Mouse (Mus musculus): ENCODE measurements around the gene Psmc3ip.
A peak's percentile ranks its signal among the peaks of the same experiment; 100 is the strongest.
"Not testable (repeated sequence)": the region's sequence is repeated elsewhere in the genome, so short reads cannot be mapped to it uniquely, and the experiment has no call there.

Gene Psmc3ip

DNA sequence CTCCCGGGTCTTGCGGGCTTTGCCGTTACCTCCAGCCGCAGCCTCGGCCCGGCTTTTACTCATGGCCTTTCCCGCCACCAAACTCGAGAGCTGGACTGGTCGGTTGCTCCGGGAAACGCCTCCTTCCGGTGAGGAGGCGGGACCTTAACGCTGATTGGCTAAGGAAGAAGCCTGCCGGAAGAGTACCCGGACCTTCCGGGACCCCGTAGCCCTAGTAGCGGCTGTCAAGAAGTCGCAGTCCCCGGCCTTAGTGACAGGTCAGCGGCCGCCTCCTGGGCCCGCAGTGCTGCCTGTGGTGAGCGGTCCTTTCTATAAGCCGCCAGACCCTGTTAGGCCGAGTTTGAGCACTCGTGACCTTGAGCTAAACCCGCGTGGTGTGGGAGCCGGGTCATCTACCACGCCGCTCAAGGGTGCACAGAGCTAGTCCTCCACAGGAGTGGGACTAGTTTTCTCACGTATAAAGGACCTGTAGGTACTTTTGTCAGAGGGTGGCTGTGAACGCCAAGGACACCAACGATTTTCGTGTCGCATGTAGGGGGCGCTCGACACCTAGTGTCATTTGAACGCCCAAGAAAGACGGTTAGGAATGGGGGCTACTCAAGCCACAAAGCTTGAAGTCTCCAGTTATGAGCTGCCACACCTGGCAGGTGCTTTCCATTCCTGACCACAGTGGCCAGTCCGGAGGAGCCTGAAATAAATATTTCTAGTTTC, at the start of gene Psmc3ip:
Psmc3ip (minus strand) TSS at position 123 of the 711 bp plus-strand sequence.
- DNase-seq (ENCODE audit: low spot score in 2 of 2), result peak; percentile 89 to 91

DNA sequence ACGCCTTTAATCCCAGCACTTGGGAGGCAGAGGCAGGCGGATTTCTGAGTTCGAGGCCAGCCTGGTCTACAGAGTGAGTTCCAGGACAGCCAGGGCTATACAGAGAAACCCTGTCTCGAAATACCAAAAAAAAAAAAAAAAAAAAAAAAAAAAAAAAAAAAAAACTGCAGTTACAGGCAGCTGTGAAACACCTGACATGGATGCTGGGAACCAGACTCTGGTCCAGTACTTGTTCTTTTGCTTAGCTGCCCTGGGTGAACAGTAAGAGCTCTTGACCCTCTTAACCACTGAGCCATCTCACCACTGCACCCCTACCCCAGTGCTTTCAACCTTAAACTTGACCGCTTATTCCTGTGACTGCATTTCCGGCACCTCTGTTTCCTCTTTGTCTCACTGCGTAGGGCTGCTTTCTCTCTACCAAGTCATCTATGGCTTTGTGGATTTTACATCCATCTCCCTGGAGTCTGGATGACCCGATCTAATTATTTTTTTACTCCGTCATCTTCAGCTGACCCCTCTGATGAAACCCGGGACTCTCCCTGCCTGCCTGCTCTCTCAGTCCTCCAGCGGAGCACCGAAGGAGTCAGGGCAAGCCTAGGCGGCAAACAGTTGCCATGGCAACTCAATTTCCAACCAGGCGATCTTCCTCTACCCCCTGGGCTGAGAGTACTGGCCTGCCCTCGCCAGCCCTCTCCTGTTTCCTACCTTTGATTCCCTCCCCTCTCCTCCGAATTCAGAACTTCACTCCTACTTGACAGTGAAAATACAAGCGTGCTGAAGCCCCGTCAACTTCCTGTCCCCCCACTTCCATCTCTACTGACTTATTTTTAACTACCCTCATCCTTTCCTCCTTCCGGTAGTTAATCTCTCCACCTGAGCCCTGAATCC, 48.3 kb upstream of the Psmc3ip start:
- DNase-seq (ENCODE audit: low spot score in 2 of 2), result no peak

DNA sequence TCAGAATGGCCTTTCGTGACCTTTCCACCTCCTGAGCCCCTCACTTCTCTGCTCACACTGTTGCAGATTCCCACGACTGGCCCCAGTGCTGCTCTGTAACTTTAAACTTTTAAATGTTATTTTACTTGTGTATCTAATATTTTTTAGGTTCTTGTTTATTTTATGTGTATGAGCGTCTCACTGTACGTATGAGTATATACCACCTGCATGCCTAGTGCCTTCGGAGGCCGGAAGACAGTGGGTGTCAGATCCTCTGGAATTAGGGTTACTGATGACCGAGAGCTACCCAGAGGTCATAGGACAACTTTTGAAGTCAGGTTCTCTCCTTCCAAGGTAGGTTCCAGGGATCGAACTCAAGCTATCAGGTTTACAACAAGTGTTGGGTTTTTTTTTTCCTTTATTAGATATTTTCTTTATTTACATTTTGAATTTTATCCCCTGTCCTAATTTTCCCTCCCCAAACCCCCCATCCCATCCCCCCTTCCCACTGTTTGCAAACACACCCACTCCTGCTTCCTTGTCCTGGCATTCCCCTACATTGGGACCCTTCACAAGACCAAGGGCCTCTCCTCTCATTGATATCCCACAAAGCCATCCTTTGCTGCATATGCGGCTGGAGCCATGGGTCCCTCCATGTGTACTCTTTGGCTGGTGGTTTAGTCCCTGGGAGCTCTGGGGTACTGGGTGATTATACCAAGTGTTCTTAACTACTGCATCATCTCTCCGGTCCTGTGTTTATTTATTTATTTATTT, 47.2 kb upstream of the Psmc3ip start:
- no peak for DNase-seq (ENCODE audit: low spot score in 2 of 2)

DNA sequence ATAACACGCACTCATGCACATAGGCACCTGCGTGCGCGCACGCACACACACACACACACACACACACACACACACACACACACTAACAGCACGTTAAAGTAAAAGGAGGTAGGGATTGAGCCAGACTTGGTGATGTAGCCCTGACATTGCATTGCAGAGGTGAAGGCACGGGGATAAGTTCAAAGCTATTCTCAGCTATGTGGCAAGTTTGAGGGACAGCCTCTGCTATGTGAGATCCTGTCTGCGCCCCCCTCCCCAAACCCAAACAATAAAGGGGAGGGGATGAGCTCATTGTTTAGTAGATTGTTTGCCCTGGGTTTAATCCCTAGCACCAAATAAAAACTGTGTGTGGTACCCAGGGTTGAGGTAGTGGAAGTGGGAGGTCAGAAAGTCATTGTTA, 45.9 kb upstream of the Psmc3ip start:
- no peak for DNase-seq (ENCODE audit: low spot score in 2 of 2)

DNA sequence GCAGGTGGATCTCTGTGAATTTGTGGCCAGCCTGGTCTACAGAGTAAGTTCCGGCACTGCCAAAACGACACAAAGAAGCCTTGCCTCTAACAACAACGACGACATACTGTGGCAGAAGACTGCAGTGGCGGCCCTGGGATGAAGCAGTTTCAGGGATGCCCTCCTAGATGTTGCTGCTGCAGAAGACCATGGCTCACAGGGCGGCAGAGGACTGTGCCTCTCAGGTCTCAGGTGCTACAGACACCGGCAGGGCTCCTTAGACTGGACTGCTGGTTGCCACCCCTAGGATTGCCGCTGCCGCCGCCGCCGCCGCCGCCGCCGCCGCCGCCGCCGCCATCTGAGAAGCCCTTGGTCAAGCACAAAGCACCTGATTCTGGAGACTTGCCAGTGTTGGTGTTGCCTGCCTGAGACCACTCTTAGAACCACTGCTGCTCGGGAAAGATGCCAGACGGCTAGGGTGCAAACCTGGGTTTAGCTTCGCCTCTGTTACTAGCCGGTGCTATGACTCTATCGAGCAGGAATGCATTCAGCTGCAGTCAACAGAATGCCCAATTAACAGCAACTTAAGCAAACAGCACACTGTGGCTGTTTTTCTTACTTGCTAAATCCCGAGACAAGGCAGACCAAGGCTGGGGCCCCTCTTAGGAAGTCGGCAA, 45.1 kb upstream of the Psmc3ip start:
- DNase-seq (ENCODE audit: low spot score in 2 of 2), result peak in 1 of 2 experiments; percentile 38

DNA sequence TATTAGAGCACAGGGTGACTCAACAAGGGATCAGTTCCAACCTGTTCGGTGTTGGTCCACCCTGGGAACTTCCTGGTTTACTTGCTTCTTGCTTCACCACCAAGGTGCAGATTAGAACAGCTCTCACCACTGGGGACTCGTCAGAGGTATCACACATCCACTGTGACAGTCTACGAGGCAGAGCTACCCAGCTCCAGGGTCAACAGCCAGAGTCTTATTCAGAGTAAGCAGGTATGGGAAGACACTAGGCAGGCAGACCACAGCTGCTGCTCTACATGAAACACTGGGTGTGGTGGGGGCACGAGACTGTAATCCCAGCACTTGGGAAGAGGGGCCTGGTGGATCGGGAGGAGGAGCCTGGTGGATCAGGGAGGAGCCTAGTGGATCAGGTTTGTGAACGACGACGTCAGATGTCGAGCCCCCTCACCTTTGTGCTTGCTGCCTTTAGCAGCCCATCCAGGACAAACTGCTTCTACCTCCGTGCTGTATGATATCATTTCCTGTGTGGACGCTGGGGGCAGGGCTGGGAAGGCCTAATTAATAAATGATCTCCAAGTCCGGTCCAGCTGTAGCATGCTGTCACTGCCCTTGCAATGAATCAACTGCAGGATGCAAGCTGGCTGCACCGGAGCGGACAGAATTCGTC, 43.4 kb upstream of the Psmc3ip start:
- peak; percentile 55 for DNase-seq (ENCODE audit: low spot score in 2 of 2)

DNA sequence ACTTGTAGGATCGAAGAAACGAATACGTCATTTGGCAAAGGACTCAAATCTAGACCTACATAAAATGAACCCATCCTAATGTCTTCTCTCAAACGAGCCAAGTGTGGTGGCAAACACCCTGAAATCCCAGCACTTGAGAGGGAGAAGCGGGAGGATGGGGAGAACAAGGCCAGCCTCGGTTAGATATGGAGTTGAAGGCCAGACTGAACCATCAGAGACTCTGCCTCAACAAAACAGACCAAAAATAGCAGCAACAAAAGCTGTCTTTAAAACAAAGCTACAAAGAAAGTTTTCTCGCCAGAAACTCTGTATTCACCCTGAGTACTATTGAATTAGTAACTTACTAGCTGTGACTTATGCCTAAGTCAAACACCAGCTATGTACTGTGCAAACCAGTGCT, 41.8 kb upstream of the Psmc3ip start:
- DNase-seq (ENCODE audit: low spot score in 2 of 2), result no peak

DNA sequence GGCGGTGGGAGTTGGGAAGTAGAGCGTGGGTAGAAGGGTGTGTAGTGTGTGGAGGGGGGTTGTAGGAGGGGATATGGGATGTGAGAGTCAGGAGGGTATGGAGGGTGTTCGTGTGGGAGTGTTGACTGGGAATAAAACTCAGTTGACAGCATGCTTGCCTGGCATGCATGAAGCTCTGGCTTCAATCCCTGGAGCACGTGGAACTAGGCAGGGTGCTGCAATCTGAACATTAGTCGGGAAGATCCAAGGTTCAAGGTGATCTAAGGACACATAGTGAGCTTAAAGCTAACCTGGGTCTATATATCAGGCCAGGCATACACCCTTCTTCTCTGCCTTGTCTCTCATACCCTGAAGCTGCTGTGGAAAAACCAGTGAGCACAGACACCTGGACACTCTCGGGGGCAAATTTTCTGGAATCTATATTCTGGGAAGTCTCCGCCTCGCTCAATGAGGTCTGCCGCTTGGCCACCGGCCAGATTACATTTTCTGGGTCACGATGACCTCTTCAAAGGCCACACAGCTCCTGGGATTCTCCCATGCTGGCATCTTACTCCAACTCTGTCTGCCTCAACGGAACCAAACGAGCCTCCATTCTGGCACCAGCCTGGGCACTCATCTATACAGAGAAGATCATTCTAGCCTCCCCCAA, 39.1 kb upstream of the Psmc3ip start:
- no peak for DNase-seq (ENCODE audit: low spot score in 2 of 2)

DNA sequence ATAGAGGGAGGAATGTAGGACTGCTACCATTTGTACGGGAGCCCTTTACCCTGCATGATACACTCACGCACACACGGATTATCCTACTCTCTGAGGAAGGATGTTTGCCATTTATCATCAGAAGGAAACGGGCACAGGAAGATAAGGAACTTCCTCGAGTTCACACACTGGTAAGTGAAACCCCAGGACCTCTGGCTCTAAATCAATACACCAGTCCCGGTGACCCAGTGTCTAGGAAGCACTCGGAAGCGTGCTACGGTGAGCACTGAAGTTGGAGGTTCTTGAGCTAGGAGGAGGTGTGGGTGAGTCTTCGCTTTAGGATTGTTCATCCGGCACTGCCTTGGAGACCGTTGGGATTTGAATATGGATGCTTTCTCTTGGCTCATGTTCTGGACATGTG, 37.8 kb upstream of the Psmc3ip start:
- DNase-seq (ENCODE audit: low spot score in 2 of 2), result no peak

DNA sequence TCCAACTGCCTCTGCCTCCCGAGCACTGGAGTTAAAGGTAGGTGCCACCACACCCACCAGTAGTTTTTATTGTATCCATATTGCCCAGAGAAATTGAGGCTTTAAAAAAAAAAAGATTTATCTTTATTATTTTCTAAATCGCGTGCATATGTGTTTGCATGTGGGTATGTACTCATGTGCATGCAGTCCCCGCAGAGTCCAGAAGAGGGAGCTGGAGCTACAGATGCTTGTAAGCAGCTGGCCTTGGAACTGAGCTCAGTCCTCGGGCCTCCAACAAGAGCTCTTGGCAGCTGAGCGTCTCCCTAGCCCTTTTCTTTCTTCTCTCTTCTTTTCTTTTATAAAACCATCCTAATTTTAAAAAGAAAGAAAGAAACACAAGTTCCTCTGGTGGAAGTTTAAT, 36.5 kb upstream of the Psmc3ip start:
- no peak for DNase-seq (ENCODE audit: low spot score in 2 of 2)

DNA sequence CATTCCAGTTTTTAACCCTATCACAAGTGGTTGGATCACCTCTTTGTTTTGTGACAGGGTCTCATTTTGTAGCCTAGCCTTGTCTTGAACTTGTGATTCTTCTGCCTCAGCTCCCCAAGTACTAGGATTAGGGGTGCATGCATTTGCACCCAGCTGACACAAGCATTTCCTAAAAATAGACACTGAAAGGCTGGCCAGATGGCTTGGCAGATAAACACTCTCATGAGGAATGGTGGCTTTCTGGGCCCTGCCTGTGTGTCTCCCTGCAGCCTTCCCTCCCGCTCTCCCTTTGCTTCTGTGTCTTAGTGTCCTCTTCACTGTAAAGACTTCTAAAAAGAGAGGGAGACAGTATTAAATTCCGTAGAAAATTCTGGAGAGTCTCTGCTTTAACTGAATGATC, 36.0 kb upstream of the Psmc3ip start:
- DNase-seq (ENCODE audit: low spot score in 2 of 2), result no peak

DNA sequence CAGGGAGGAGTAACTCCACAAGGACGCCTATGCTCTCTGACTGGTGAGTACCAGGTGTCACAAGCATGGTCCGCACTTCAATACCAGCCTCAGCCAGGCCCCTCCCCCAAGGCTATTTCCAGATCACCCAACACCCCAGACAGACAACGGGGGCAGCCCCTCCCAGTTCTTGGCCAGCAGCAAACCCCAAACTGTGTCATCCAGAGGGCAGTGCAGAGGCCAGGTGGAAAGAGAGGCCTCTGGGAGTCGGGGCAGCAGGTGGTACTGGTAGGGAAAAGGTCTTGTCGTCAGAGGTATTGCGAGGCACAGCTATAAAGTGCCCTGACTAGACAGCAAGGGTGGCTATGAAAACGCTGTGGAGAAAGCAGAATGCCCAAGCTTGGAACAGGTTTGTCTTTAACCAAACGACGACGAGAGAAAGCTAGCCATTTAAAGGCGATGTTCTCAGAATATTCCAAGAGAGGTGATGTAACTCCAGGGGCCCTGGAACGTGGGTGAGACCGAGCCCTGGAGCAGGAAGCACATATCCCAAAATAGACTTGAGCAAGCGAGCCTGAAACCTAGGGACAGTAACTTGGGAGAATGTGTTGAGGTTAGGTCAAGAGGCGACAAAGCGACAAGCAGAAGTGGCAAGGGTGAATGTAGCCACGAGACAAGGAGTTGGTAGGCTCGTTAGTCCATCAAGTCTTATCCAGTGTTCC, 35.0 kb upstream of the Psmc3ip start:
- DNase-seq (ENCODE audit: low spot score in 2 of 2), result no peak

DNA sequence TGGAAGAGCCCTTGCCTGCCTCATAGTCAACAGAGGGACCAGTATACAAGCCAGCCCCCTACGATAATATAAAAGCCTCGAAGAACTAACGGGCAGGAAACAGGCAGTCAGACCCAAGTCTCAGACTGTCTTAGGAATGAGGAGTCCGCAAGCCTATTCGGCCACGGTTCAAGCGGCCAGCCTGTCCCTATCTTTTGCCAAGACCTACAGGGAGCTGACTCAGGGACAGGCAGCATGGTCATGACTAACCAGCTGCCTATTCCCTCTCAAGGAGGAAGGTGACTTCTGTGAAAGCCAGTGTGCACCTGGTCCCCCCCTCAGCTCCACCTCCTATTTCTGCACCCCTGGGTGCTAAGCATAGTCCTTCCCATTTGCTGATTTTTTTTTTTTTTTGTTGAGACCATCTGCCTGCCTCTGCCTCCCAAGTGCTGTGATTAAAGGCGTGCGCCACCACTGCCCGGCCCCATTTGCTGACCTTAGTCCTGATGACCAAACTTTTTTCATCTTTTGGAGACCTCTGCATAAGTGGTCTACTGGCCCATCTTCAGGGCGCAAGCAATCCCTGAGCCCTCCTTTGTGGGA, 33.9 kb upstream of the Psmc3ip start:
- DNase-seq (ENCODE audit: low spot score in 2 of 2), result no peak

DNA sequence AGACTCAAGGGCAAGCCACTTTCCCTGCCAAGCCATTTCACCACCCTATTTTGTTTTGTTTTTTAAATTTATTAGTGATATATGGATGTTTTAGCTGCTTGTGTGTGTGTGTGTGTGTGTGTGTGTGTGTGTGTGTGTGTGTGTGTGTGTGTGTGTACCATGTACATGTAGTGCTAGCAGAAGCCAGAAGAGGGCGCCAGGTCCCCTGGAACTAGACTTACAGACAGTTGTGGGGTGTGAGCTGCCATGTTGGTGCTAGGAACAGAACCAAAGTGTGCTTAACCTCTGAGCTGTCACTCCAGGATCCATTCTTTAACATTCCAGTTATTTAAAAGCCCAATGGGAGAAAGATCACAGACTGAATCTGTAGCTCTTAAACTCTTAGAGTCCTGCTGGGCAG, 31.8 kb upstream of the Psmc3ip start:
- DNase-seq (ENCODE audit: low spot score in 2 of 2), result no peak

DNA sequence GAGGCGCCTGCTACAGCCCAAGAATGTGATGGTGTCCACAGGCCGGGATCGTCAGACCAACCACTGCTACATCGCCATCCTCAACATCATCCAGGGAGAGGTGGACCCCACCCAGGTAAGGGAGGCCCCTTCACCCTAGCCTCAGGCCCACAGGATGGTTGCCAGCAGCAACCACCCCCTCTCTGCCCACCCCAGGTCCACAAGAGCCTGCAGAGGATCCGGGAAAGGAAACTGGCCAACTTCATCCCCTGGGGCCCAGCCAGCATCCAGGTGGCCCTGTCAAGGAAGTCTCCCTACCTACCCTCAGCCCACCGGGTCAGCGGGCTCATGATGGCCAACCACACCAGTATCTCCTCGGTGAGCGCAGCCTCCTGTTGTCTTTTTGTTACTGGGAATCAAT, 29.8 kb upstream of the Psmc3ip start:
- DNase-seq (ENCODE audit: low spot score in 2 of 2), result not testable (repeated sequence)

DNA sequence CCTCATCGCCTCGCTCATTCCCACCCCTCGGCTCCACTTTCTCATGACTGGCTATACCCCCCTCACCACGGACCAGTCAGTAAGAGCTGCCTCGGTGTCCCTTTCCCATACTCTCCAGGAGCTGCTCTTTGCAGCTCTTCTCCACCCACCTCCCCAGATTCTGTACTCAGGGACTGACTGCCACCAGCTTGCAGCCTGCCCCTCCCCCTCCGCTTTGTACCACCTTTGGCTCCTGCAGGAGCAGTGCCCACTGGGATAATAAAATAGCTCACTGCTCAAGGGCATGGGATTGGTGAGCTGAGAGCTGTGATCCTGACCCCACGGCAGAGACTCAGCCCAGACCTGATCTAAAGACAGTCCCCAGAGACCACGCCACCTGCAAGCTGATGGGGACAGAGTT, 29.3 kb upstream of the Psmc3ip start:
- DNase-seq (ENCODE audit: low spot score in 2 of 2), result not testable (repeated sequence)

DNA sequence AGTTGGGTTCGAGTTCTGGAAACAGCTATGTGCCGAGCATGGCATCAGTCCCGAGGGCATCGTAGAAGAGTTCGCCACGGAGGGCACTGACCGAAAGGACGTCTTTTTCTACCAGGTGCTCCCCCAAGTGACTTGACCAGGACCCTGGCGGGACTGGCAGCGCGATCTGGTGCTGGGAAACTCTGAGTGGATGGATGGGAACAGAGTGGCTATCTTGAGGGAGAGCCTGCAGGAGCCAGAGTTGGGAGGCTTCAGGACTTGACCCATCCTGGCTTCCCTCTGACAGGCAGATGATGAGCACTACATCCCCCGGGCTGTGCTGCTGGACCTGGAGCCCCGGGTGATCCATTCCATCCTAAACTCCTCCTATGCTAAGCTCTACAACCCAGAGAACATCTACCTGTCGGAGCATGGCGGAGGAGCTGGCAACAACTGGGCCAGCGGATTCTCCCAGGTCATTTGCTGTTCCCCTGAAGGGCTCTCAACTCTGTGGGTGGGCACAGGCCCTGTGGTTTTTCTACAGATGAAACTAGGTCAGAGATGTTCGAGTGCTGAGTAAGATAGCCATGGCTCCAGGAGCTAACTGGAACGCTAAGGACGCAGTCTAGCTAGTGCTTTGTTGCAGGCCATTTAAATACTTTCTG, 25.4 kb upstream of the Psmc3ip start:
- DNase-seq (ENCODE audit: low spot score in 2 of 2), result no peak

DNA sequence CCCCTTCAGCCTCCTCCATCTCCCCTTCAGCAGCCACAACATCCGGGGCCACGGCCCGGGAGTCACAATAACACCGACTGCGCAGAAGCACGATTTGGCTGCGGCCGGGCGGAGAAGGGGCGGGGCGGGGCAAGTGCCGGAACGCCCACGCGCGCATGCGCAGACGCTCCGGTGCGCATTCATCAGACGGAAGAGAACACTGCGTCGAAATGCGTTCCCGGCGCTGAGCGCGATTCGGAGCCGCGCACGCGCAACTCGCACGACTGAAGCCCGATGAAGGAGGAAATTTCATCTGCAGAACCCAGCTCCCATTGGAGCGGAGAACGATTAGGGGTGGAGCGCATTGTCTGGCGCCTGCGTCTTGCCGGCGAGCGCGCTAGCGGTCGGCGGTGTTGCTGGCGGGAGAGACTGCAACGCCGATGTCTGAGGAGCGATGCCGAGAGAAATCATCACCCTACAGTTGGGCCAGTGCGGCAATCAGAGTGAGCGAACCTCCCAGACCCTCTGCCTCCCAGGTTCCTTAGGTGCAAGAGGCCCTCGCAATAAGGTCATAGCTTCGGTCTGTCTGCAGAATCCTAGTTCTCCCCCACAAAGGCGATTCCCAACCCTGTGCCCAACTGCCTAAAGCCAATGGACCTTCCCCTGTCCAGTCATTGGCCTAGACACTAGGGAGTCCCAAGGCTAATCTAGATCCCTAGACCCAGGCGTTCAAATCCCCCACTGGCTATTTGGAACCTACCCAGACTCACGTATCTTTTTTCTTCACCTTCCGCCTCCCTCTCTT, 24.7 kb upstream of the Psmc3ip start, which contains the start of the genes Retreg3 and Tubg1:
Retreg3 (minus strand) TSS at position 133 of the 784 bp plus-strand sequence.
Tubg1 (plus strand) TSS at position 178 of the 784 bp plus-strand sequence.
- peak; percentile 94 to 97 for DNase-seq (ENCODE audit: low spot score in 2 of 2)
